Mouse (Mus musculus): Measurements from ENCODE around the gene Fxyd3. TPM values are rescaled to one million over a fixed set of nuclear protein-coding genes. Genes with fewer than 3 reads are reported as not detected.

Gene Fxyd3
- total and polyA plus RNA-seq, 2 experiments from 2014 or later: 1.5 TPM; not detected in 1

DNA sequence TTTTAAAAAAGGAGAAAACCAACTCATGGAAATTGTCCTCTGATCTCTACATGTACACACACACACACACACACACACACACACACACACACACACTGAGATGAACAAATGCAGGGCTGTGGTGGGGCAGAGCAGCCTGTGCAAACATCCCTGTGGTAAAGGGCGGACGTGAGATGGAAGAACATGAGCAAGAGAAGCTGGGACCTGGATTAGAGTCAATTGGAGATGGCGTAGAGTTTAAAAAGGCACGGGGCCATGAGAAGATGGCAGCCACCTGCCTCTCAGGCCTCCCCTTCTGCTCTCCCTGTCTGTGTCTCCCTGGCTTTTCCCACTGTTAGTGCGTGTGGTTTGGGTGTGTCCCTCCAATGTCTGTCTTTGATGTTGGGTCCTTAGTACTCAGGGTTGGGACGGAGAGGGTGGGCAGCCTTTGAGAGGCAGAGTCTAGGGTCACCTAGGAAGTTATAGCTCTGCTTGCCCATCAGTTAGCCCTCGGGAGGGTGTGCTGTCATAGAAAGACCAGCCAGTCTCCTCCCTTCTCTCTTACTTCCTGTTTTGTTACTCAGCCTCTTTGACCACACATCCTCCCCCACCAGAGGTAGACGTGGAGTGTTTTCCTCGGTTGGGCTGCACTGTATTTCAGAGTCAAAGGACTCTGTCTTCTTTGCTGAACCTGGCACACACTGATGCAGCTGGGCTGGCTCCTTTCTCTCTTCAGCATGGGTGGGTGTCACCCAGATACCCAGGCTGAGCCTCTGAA lies 42.9 kb downstream of the Fxyd3 start:
- no peak overlapping the region for H3K4me3 ChIP-seq (ENCODE audit: low read length)
- no peak overlapping the region for H3K4me2 ChIP-seq (ENCODE audit: low read depth, low read length)
- no peaks in the 10 kb centered on the region for H3K36me3 ChIP-seq (ENCODE audit: insufficient read depth, low read length)
- DNase-seq (ENCODE audit: low spot score) (no peak), ATAC-seq (no peak)
- no peak overlapping the region for H3K27ac ChIP-seq
- H3K27me3 ChIP-seq (ENCODE audit: insufficient read depth, low read length): no peaks in the 10 kb centered on the region
- H3K9me3 ChIP-seq (ENCODE audit: low read length): no peaks in the 10 kb centered on the region
- no peak for TF ChIP-seq CTCF (IDR thresholded peaks at IDR 0.05; ENCODE audit: low read depth)
- H3K4me1 ChIP-seq (ENCODE audit: insufficient read depth, low read length): no peaks in the 10 kb centered on the region
- H3K9ac ChIP-seq (replicated peaks; ENCODE audit: low read length): no peak overlapping the region
- WGBS: 68% methylated on average over 9 of the region's 9 CpGs

DNA sequence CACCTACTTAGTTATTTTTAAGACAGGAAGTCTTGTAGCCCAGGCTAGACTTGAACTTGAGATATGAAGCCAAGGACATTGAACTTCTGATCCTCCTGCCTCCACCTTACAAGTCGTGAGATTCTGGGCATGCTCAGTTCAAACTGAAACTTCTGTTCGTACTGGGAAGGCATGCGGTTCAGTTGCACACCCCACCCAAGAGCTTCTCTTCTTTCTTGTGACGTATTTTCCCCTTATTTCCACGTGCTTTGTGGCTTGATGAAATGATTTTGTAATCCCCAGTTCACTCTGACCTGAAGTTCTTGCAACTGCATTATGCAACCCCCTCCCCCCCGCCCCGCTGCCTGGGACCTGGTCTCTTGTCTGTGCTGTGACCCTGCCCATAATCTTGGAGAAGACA lies 44.8 kb downstream of the Fxyd3 start:
- 81% methylated on average over 7 of the region's 7 CpGs for WGBS
- DNase-seq (ENCODE audit: low spot score) (no peak), ATAC-seq (no peak)
- Histone ChIP-seq H3K27me3 (ENCODE audit: insufficient read depth, low read length) (no peaks in the 10 kb centered on the region), H3K4me3 (ENCODE audit: low read length) (no peak overlapping the region), H3K9me3 (ENCODE audit: low read length) (no peaks in the 10 kb centered on the region), H3K9ac (replicated peaks; ENCODE audit: low read length) (no peak overlapping the region), H3K4me2 (ENCODE audit: low read depth, low read length) (no peak overlapping the region), H3K4me1 (ENCODE audit: insufficient read depth, low read length) (no peaks in the 10 kb centered on the region), H3K27ac (no peak overlapping the region), H3K36me3 (ENCODE audit: insufficient read depth, low read length) (no peaks in the 10 kb centered on the region)
- TF ChIP-seq CTCF (IDR thresholded peaks at IDR 0.05; ENCODE audit: low read depth): no peak

DNA sequence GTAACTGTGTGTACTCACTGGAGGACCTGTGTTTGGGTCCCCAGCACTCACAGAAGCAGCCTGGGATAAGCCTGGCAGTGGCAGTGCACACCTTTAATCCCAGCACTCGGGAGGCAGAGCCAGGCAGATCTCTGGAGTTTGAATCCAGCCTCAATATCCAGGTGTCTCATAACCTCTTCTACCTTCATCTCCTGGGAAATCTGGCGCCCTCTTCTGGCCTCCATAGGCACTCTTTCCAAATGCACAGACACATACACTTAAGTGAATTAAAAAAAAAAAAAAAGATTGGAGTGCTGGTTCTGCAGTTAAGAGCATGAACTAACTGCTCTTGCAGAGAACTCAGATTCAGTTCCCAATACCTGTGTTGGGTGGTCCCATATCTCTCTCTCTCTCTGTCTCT lies 45.8 kb downstream of the Fxyd3 start:
- no peak overlapping the region for H3K4me2 ChIP-seq (ENCODE audit: low read depth, low read length)
- TF ChIP-seq CTCF (IDR thresholded peaks at IDR 0.05; ENCODE audit: low read depth): no peak
- H3K4me3 ChIP-seq (ENCODE audit: low read length): no peak overlapping the region
- no peak for DNase-seq (ENCODE audit: low spot score)
- H3K27ac ChIP-seq: no peak overlapping the region
- WGBS: 79% methylated on average over 2 of the region's 2 CpGs
- no peaks in the 10 kb centered on the region for H3K4me1 ChIP-seq (ENCODE audit: insufficient read depth, low read length)
- no peaks in the 10 kb centered on the region for H3K27me3 ChIP-seq (ENCODE audit: insufficient read depth, low read length)
- no peaks in the 10 kb centered on the region for H3K36me3 ChIP-seq (ENCODE audit: insufficient read depth, low read length)
- H3K9me3 ChIP-seq (ENCODE audit: low read length): no peaks in the 10 kb centered on the region
- no peak overlapping the region for H3K9ac ChIP-seq (replicated peaks; ENCODE audit: low read length)
- ATAC-seq: no peak

DNA sequence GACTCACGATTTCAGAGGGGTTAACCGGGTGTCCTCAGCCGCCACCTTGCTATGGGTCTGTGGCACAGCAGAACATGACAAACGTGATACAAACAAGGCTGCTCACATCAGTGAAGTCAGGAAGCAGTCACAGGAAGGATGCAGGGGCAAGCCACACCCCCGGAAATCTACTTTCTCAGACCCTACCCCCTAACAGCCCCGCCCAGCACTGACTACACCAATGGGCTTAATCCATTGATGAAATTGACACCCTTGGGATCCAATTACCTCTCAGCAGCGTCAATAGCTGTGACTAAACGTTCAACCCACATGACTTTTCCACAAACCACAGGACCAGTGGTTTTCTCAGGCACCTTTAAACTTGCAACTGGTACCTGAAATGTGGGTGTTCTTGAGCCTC lies 47.9 kb downstream of the Fxyd3 start:
- TF ChIP-seq CTCF (IDR thresholded peaks at IDR 0.05; ENCODE audit: low read depth): no peak
- no peak for ATAC-seq
- Histone ChIP-seq H3K4me3 (ENCODE audit: low read length) (no peak overlapping the region), H3K27me3 (ENCODE audit: insufficient read depth, low read length) (no peaks in the 10 kb centered on the region), H3K9ac (replicated peaks; ENCODE audit: low read length) (no peak overlapping the region), H3K27ac (no peak overlapping the region), H3K4me1 (ENCODE audit: insufficient read depth, low read length) (no peaks in the 10 kb centered on the region), H3K4me2 (ENCODE audit: low read depth, low read length) (no peak overlapping the region), H3K36me3 (ENCODE audit: insufficient read depth, low read length) (no peaks in the 10 kb centered on the region), H3K9me3 (ENCODE audit: low read length) (no peaks in the 10 kb centered on the region)
- WGBS: 74% methylated on average over 8 of the region's 8 CpGs
- DNase-seq (ENCODE audit: low spot score): no peak

Small RNA genes within 50 kb of the gene (microRNA-seq; reads per million reads assigned to microRNA genes)
- gene Mir7050: 0 reads per million in 2 experiments

Other genes with a start within 250 kb of the Fxyd3 start
- gene Ffar3, start 220.5 kb downstream of the Fxyd3 start, total RNA-seq (2014; rRNA removed): 0.05 TPM in 1 of 2 replicates, not detected in the other
- gene Ffar3, start 220.5 kb downstream of the Fxyd3 start, polyA plus RNA-seq (2015; fragmentation: Nextera tagmentation; extraction: Ambion mirVana): 0.09 TPM in 1 of 2 replicates, not detected in the other
- gene Ffar1, start 215.1 kb downstream of the Fxyd3 start, total RNA-seq (2014; rRNA removed): not detected in 2 replicates
- not detected in 2 replicates for gene Ffar1, start 215.1 kb downstream of the Fxyd3 start, polyA plus RNA-seq (2015; fragmentation: Nextera tagmentation; extraction: Ambion mirVana)
- 0.07 and 3.2 TPM in 2 replicates for gene Cd22, start 196.4 kb downstream of the Fxyd3 start, total RNA-seq (2014; rRNA removed)
- 0.09 and 0.20 TPM in 2 replicates for gene Cd22, start 196.4 kb downstream of the Fxyd3 start, polyA plus RNA-seq (2015; fragmentation: Nextera tagmentation; extraction: Ambion mirVana)
- 39.0 and 48.7 TPM in 2 replicates for gene Mag, start 161.8 kb downstream of the Fxyd3 start, total RNA-seq (2014; rRNA removed)
- 14.4 and 18.6 TPM in 2 replicates for gene Mag, start 161.8 kb downstream of the Fxyd3 start, polyA plus RNA-seq (2015; fragmentation: Nextera tagmentation; extraction: Ambion mirVana)
- gene Hamp2, start 152.0 kb downstream of the Fxyd3 start, total RNA-seq (2014; rRNA removed): not detected in 2 replicates
- gene Hamp2, start 152.0 kb downstream of the Fxyd3 start, polyA plus RNA-seq (2015; fragmentation: Nextera tagmentation; extraction: Ambion mirVana): not detected in 2 replicates
- not detected in 2 replicates for gene Hamp, start 132.7 kb downstream of the Fxyd3 start, total RNA-seq (2014; rRNA removed)
- gene Hamp, start 132.7 kb downstream of the Fxyd3 start, polyA plus RNA-seq (2015; fragmentation: Nextera tagmentation; extraction: Ambion mirVana): not detected in 2 replicates
- 103 and 114 TPM in 2 replicates for gene Usf2, start 119.9 kb downstream of the Fxyd3 start, total RNA-seq (2014; rRNA removed)
- gene Usf2, start 119.9 kb downstream of the Fxyd3 start, polyA plus RNA-seq (2015; fragmentation: Nextera tagmentation; extraction: Ambion mirVana): 27.1 and 28.0 TPM in 2 replicates
- gene Lsr, start 103.2 kb downstream of the Fxyd3 start, total RNA-seq (2014; rRNA removed): 22.8 and 28.8 TPM in 2 replicates
- gene Lsr, start 103.2 kb downstream of the Fxyd3 start, polyA plus RNA-seq (2015; fragmentation: Nextera tagmentation; extraction: Ambion mirVana): 25.3 and 25.5 TPM in 2 replicates
- 0.16 and 2.0 TPM in 2 replicates for gene Fam187b, start 102.9 kb downstream of the Fxyd3 start, total RNA-seq (2014; rRNA removed)
- gene Fam187b, start 102.9 kb downstream of the Fxyd3 start, polyA plus RNA-seq (2015; fragmentation: Nextera tagmentation; extraction: Ambion mirVana): 0.77 and 0.89 TPM in 2 replicates
- 15.3 and 22.1 TPM in 2 replicates for gene Fxyd5, start 34.2 kb downstream of the Fxyd3 start, total RNA-seq (2014; rRNA removed)
- gene Fxyd5, start 34.2 kb downstream of the Fxyd3 start, polyA plus RNA-seq (2015; fragmentation: Nextera tagmentation; extraction: Ambion mirVana): 33.3 and 35.3 TPM in 2 replicates
- gene Fxyd7, start 25.2 kb downstream of the Fxyd3 start, total RNA-seq (2014; rRNA removed): 234 and 282 TPM in 2 replicates
- 466 and 477 TPM in 2 replicates for gene Fxyd7, start 25.2 kb downstream of the Fxyd3 start, polyA plus RNA-seq (2015; fragmentation: Nextera tagmentation; extraction: Ambion mirVana)
- 24.0 and 26.5 TPM in 2 replicates for gene Fxyd1, start 19.5 kb downstream of the Fxyd3 start, total RNA-seq (2014; rRNA removed)
- gene Fxyd1, start 19.5 kb downstream of the Fxyd3 start, polyA plus RNA-seq (2015; fragmentation: Nextera tagmentation; extraction: Ambion mirVana): 129 and 150 TPM in 2 replicates
- gene Lgi4, start 17.4 kb downstream of the Fxyd3 start, total RNA-seq (2014; rRNA removed): 1.9 and 5.9 TPM in 2 replicates
- 1.2 and 1.3 TPM in 2 replicates for gene Lgi4, start 17.4 kb downstream of the Fxyd3 start, polyA plus RNA-seq (2015; fragmentation: Nextera tagmentation; extraction: Ambion mirVana)
- gene Hpn, start 38.6 kb upstream of the Fxyd3 start, total RNA-seq (2014; rRNA removed): not detected in 2 replicates
- 0.88 and 1.3 TPM in 2 replicates for gene Hpn, start 38.6 kb upstream of the Fxyd3 start, polyA plus RNA-seq (2015; fragmentation: Nextera tagmentation; extraction: Ambion mirVana)
- 65.7 and 69.5 TPM in 2 replicates for gene Scn1b, start 50.3 kb upstream of the Fxyd3 start, total RNA-seq (2014; rRNA removed)
- gene Scn1b, start 50.3 kb upstream of the Fxyd3 start, polyA plus RNA-seq (2015; fragmentation: Nextera tagmentation; extraction: Ambion mirVana): 44.3 and 46.0 TPM in 2 replicates
- gene Gramd1a, start 79.2 kb upstream of the Fxyd3 start, total RNA-seq (2014; rRNA removed): 256 and 258 TPM in 2 replicates
- 137 and 143 TPM in 2 replicates for gene Gramd1a, start 79.2 kb upstream of the Fxyd3 start, polyA plus RNA-seq (2015; fragmentation: Nextera tagmentation; extraction: Ambion mirVana)
- not detected in 2 replicates for gene Scgb2b2, start 213.8 kb upstream of the Fxyd3 start, total RNA-seq (2014; rRNA removed)
- gene Scgb2b2, start 213.8 kb upstream of the Fxyd3 start, polyA plus RNA-seq (2015; fragmentation: Nextera tagmentation; extraction: Ambion mirVana): not detected in 2 replicates
- gene Scgb1b2, start 215.1 kb upstream of the Fxyd3 start, total RNA-seq (2014; rRNA removed): not detected in 2 replicates
- gene Scgb1b2, start 215.1 kb upstream of the Fxyd3 start, polyA plus RNA-seq (2015; fragmentation: Nextera tagmentation; extraction: Ambion mirVana): not detected in 2 replicates

Data from hindbrain, postnatal 0 days (tissue).